Mouse (Mus musculus): Measurements from ENCODE around the gene Pym1. TPM values are rescaled to one million over a fixed set of nuclear protein-coding genes. Genes with fewer than 3 reads are reported as not detected.

Pym1 gene
- polyA plus RNA-seq, 1 experiment from 2014 or later, result 50.2 TPM

DNA sequence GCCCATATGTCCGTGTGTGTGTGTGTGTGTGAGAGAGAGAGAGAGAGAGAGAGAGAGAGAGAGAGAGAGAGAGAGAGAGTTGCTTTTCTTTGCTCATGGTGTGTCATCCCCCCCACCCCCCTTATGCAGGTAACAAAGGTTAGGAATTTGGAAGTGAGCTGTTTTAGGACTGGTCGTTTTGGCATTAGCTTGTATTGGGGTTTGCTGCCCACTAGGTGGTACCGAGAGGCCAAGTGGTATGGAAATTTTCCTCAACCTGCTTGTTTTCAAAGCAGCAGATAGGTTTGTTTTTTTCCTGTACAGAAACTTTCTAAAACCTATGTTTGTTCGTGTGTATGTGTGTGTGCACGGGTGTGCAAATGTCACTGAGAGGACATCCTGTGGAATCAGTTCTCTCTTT is 26.0 kb downstream of the Pym1 start:
- ATAC-seq (ENCODE audit: insufficient read depth, low FRiP score, low TSS enrichment) (no peak), DNase-seq (ENCODE audit: low spot score) (no peak)
- Histone ChIP-seq H3K27me3 (ENCODE audit: control insufficient read depth, insufficient read depth, low read length) (no peaks in the 10 kb centered on the region), H3K4me1 (ENCODE audit: control insufficient read depth, insufficient read depth, low read length) (no peaks in the 10 kb centered on the region), H3K9me3 (ENCODE audit: control insufficient read depth, low read length) (no peaks in the 10 kb centered on the region), H3K4me3 (ENCODE audit: low read depth, low read length) (no peak overlapping the region), H3K4me2 (ENCODE audit: low read depth) (no peak overlapping the region), H3K9ac (ENCODE audit: low read length) (no peak overlapping the region), H3K27ac (ENCODE audit: low read depth, low read length) (no peak overlapping the region), H3K36me3 (ENCODE audit: control insufficient read depth, insufficient read depth, low read length) (no peaks in the 10 kb centered on the region)
- 34% methylated on average over 5 of the region's 5 CpGs for WGBS

DNA sequence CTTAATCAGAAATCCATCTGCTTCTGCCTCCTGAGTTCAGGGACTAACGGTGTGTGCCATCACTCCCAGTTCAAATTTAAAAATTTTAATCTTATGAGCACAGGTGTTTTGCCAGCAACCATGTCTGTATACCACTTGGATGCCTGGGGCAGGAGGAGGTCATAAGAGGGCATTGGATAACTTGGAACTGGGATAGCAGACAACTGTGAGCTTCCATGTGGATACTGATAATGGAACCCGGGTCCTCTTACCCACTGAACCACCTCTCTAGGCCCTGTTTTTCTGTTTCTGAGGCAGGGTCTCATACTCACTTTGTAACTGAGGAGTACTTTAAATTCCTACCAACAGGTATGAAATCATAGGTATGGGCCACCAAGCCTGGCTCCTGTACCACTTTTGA is 30.8 kb downstream of the Pym1 start:
- no peak overlapping the region for H3K27ac ChIP-seq (ENCODE audit: low read depth, low read length)

DNA sequence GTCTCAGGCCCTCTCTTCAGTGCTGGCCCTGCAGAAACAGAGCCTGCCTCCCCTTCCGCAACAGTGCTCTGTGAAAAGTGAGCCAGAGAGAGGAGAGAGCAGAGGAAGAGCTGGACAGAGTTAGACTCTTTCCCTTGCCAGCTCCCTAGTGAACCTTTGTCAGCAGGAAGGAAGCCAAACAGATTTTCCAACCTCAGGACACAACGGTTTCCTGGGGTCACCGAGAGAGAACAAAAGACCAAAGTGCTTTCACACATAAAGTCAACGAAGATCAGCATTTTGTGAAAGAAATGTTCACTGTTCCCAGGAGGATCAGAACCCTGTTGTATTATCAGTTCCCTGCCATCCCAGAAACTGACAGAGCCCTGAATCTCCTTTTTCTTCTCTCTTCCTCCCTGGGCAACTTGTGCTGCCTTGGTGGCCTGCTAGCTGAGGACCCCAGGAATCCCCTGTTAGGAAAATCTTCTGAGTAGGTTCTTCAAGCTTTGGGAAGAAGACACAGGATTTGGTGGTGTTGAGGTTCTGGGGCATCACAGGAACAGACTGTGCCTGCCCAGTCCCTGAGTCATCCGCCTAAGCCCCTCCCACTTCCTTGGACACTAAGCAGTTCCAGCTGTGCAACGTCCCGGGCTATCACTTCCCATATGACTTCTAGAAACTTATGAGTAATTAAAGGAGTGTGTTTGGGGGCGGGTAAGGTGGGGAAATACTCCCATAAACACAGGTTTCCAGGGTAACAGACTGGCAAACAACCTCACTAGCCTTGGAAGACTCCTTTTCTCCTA is 31.5 kb downstream of the Pym1 start:
- Histone ChIP-seq H3K9ac (ENCODE audit: low read length) (no peak overlapping the region), H3K4me3 (ENCODE audit: low read depth, low read length) (no peak overlapping the region), H3K9me3 (ENCODE audit: control insufficient read depth, low read length) (no peaks in the 10 kb centered on the region; the same call in 1 of the 2 replicates), H3K27me3 (ENCODE audit: control insufficient read depth, insufficient read depth, low read length) (no peaks in the 10 kb centered on the region), H3K27ac (ENCODE audit: low read depth, low read length) (no peak overlapping the region), H3K36me3 (ENCODE audit: control insufficient read depth, insufficient read depth, low read length) (no peaks in the 10 kb centered on the region), H3K4me2 (ENCODE audit: low read depth) (no peak overlapping the region), H3K4me1 (ENCODE audit: control insufficient read depth, insufficient read depth, low read length) (no peaks in the 10 kb centered on the region)
- WGBS, result 42% methylated on average over 8 of the region's 8 CpGs
- DNase-seq (ENCODE audit: low spot score) (peak; percentile 17), ATAC-seq (ENCODE audit: insufficient read depth, low FRiP score, low TSS enrichment) (no peak)

More for the DNA sequence above, 30.8 kb downstream of the Pym1 start:
- ATAC-seq (ENCODE audit: insufficient read depth, low FRiP score, low TSS enrichment) (no peak), DNase-seq (ENCODE audit: low spot score) (no peak)
- Histone ChIP-seq H3K36me3 (ENCODE audit: control insufficient read depth, insufficient read depth, low read length) (no peaks in the 10 kb centered on the region), H3K4me1 (ENCODE audit: control insufficient read depth, insufficient read depth, low read length) (no peaks in the 10 kb centered on the region), H3K9ac (ENCODE audit: low read length) (no peak overlapping the region), H3K4me3 (ENCODE audit: low read depth, low read length) (no peak overlapping the region), H3K4me2 (ENCODE audit: low read depth) (no peak overlapping the region), H3K27me3 (ENCODE audit: control insufficient read depth, insufficient read depth, low read length) (no peaks in the 10 kb centered on the region), H3K9me3 (ENCODE audit: control insufficient read depth, low read length) (no peaks in the 10 kb centered on the region)
- 90% methylated on average over 2 of the region's 2 CpGs for WGBS

DNA sequence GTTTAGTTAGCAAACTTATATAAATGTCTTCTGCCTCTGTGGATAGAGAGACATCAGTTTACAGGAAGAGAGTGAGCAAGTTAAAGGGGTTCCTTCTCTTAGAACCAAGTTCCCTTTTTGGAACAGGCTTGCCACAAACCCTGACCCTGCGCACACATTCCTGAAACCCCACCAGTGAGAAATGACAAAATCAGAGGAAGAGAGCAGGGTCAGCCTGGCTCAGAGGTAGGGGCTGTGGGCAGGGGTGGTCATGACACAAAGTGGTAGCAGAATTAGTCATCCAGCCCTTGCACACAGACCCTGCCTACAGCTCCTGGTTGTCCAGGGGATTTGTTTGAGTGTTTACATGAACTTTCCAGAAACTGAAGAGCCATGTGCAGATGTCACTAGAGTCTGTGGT is 32.5 kb downstream of the Pym1 start:
- no peaks in the 10 kb centered on the region for H3K36me3 ChIP-seq (ENCODE audit: control insufficient read depth, insufficient read depth, low read length)
- H3K4me2 ChIP-seq (ENCODE audit: low read depth), result no peak overlapping the region
- H3K27ac ChIP-seq (ENCODE audit: low read depth, low read length), result no peak overlapping the region
- no peaks in the 10 kb centered on the region; the same call in 1 of the 2 replicates for H3K9me3 ChIP-seq (ENCODE audit: control insufficient read depth, low read length)
- ATAC-seq (ENCODE audit: insufficient read depth, low FRiP score, low TSS enrichment) (no peak), DNase-seq (ENCODE audit: low spot score) (no peak)
- H3K4me3 ChIP-seq (ENCODE audit: low read depth, low read length), result no peak overlapping the region
- H3K9ac ChIP-seq (ENCODE audit: low read length), result no peak overlapping the region
- no peaks in the 10 kb centered on the region for H3K27me3 ChIP-seq (ENCODE audit: control insufficient read depth, insufficient read depth, low read length)
- 100% methylated on average over 1 of the region's 1 CpGs for WGBS
- H3K4me1 ChIP-seq (ENCODE audit: control insufficient read depth, insufficient read depth, low read length), result no peaks in the 10 kb centered on the region

DNA sequence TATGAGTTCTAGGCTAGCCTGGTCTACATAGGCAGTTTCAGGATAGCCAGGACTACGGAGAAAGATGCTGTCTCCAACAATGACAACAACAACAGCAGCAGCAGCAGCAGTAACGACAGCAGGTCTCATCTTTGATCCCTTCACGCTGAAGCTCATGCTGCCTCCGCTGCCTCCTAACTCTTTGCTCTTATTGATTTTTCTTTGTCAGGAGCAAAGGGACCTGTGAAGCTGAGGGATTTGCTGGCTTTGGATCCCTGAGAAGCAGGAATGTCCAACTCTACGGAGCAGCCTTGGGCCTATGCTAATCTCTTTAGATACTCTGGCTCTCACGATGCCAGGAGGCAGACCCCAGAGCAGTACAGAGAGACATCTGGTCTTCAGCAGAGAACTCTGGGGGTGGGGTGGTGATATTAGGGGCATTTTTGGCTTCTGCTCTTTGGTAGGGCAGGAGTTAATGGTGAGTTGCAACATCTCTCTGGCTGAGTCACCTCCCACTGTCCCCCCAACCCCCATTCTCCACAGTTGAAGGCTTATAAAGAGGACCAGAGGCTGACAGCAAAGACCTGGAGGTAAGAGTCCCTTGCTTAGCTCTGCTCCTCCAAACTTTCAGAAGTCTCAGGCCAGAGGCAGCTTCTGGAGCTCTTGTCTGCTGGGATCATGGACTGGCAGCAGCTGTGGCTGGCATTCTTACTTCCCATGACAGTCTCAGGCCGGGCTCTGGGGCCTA is 42.9 kb downstream of the Pym1 start, which contains the start of gene Mmp19:
Gene Mmp19, plus strand, starts transcription at position 513 of the 727 bp plus-strand sequence.
- no peaks in the 10 kb centered on the region for H3K4me1 ChIP-seq (ENCODE audit: control insufficient read depth, insufficient read depth, low read length)
- 75% methylated on average over 7 of the region's 7 CpGs for WGBS
- no peak within 1 kb of the TSS for H3K4me2 ChIP-seq (ENCODE audit: low read depth)
- ATAC-seq (ENCODE audit: insufficient read depth, low FRiP score, low TSS enrichment), result no peak
- no peaks in the 10 kb centered on the region for H3K9me3 ChIP-seq (ENCODE audit: control insufficient read depth, low read length)
- H3K36me3 ChIP-seq (ENCODE audit: control insufficient read depth, insufficient read depth, low read length), result no peaks in the 10 kb centered on the region
- no peak within 1 kb of the TSS for H3K4me3 ChIP-seq (ENCODE audit: low read depth, low read length)
- no peaks in the 10 kb centered on the region for H3K27me3 ChIP-seq (ENCODE audit: control insufficient read depth, insufficient read depth, low read length)
- no peak for DNase-seq (ENCODE audit: low spot score)
- H3K27ac ChIP-seq (ENCODE audit: low read depth, low read length), result no peak within 1 kb of the TSS
- no peak within 1 kb of the TSS for H3K9ac ChIP-seq (ENCODE audit: low read length)

DNA sequence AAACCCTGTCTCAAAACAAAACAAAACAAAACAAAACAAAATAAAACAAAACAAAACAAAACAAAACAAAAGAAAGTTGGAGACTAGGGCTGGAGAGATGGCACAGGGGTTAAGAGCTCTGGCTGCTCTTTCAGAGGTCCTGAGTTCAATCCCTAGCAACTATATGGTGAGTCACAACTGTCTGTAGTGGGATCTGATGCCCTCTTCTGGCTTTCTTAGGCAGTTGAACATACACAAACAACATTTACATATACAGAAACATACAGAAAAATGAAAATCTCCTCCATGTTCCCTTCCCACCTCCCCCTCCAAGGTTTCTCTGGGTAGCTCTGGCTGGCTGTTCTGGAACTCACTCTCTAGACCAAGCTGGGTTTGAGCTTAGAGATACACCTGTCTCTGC is 44.4 kb downstream of the Pym1 start:
- no peak overlapping the region for H3K4me3 ChIP-seq (ENCODE audit: low read depth, low read length)
- no peaks in the 10 kb centered on the region for H3K36me3 ChIP-seq (ENCODE audit: control insufficient read depth, insufficient read depth, low read length)
- no peak overlapping the region for H3K4me2 ChIP-seq (ENCODE audit: low read depth)
- H3K4me1 ChIP-seq (ENCODE audit: control insufficient read depth, insufficient read depth, low read length), result no peaks in the 10 kb centered on the region
- no peaks in the 10 kb centered on the region for H3K27me3 ChIP-seq (ENCODE audit: control insufficient read depth, insufficient read depth, low read length)
- ATAC-seq (ENCODE audit: insufficient read depth, low FRiP score, low TSS enrichment) (no peak), DNase-seq (ENCODE audit: low spot score) (no peak)
- H3K9ac ChIP-seq (ENCODE audit: low read length), result no peak overlapping the region
- no peaks in the 10 kb centered on the region for H3K9me3 ChIP-seq (ENCODE audit: control insufficient read depth, low read length)
- no peak overlapping the region for H3K27ac ChIP-seq (ENCODE audit: low read depth, low read length)

GRCm38 (mm10) chr10:128793258-128793657 is 45.6 kb downstream of the Pym1 start:
- H3K27ac ChIP-seq (ENCODE audit: low read depth, low read length), result no peak overlapping the region
- ATAC-seq (ENCODE audit: insufficient read depth, low FRiP score, low TSS enrichment), result no peak
- 93% methylated on average over 1 of the region's 1 CpGs for WGBS
- no peak overlapping the region for H3K4me3 ChIP-seq (ENCODE audit: low read depth, low read length)
- no peak overlapping the region for H3K9ac ChIP-seq (ENCODE audit: low read length)
- no peaks in the 10 kb centered on the region for H3K27me3 ChIP-seq (ENCODE audit: control insufficient read depth, insufficient read depth, low read length)
- H3K4me2 ChIP-seq (ENCODE audit: low read depth), result no peak overlapping the region
- no peaks in the 10 kb centered on the region for H3K4me1 ChIP-seq (ENCODE audit: control insufficient read depth, insufficient read depth, low read length)
- no peaks in the 10 kb centered on the region for H3K36me3 ChIP-seq (ENCODE audit: control insufficient read depth, insufficient read depth, low read length)
- H3K9me3 ChIP-seq (ENCODE audit: control insufficient read depth, low read length), result no peaks in the 10 kb centered on the region
- DNase-seq (ENCODE audit: low spot score), result no peak

GRCm38 (mm10) chr10:128794391-128794790 is 46.7 kb downstream of the Pym1 start:
- no peak for DNase-seq (ENCODE audit: low spot score)
- H3K4me1 ChIP-seq (ENCODE audit: control insufficient read depth, insufficient read depth, low read length), result no peaks in the 10 kb centered on the region
- H3K4me2 ChIP-seq (ENCODE audit: low read depth), result no peak overlapping the region
- no peak for ATAC-seq (ENCODE audit: insufficient read depth, low FRiP score, low TSS enrichment)
- WGBS, result 93% methylated on average over 4 of the region's 5 CpGs
- no peaks in the 10 kb centered on the region for H3K36me3 ChIP-seq (ENCODE audit: control insufficient read depth, insufficient read depth, low read length)
- no peak overlapping the region for H3K9ac ChIP-seq (ENCODE audit: low read length)
- H3K27me3 ChIP-seq (ENCODE audit: control insufficient read depth, insufficient read depth, low read length), result no peaks in the 10 kb centered on the region
- no peak overlapping the region for H3K27ac ChIP-seq (ENCODE audit: low read depth, low read length)
- no peak overlapping the region for H3K4me3 ChIP-seq (ENCODE audit: low read depth, low read length)
- H3K9me3 ChIP-seq (ENCODE audit: control insufficient read depth, low read length), result no peaks in the 10 kb centered on the region

DNA sequence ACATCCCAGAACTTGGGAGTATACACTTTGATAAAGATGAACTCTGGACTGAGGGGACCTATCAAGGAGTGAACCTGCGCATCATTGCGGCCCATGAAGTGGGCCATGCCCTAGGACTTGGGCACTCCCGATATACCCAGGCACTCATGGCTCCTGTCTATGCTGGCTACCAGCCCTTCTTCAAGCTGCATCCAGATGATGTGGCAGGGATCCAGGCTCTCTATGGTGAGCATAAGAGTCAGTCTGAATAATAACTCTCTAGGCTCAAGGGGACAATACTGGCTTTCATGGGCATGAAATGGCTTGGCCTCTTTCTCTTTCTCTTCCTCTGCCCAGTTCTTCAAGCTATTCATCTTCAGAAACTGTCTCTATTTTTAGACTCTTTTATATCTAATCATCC is 47.9 kb downstream of the Pym1 start:
- Histone ChIP-seq H3K4me3 (ENCODE audit: low read depth, low read length) (no peak overlapping the region), H3K36me3 (ENCODE audit: control insufficient read depth, insufficient read depth, low read length) (no peaks in the 10 kb centered on the region), H3K9me3 (ENCODE audit: control insufficient read depth, low read length) (no peaks in the 10 kb centered on the region), H3K27me3 (ENCODE audit: control insufficient read depth, insufficient read depth, low read length) (no peaks in the 10 kb centered on the region), H3K27ac (ENCODE audit: low read depth, low read length) (no peak overlapping the region), H3K4me2 (ENCODE audit: low read depth) (no peak overlapping the region), H3K9ac (ENCODE audit: low read length) (no peak overlapping the region; the same call in 1 of the 2 replicates), H3K4me1 (ENCODE audit: control insufficient read depth, insufficient read depth, low read length) (no peaks in the 10 kb centered on the region)
- WGBS, result 96% methylated on average over 3 of the region's 3 CpGs
- DNase-seq (ENCODE audit: low spot score) (no peak), ATAC-seq (ENCODE audit: insufficient read depth, low FRiP score, low TSS enrichment) (no peak)
